Mouse (Mus musculus) spleen, adult 2 months (tissue): ENCODE results near the gene Olfr1413. TPM values are rescaled to one million over a fixed set of nuclear protein-coding genes. Genes with fewer than 3 reads are reported as not detected.

Experiments used
- DNase-seq, 2 experiments: peaks; one replicate each; pipeline versions ENCODE4 v3.0.0 to v3.0.0-alpha.2; 2012 to 2021; ENCODE audit warnings: low spot score in 2 of 2, low read depth in 1 of 2
- H3K27ac ChIP-seq: fragments of 200-500 bp; 2 replicates; pipeline ENCODE4 v1.5.1; 2012; ENCODE audit warnings: low read length, inconsistent platforms; ENCODE audit not compliant: insufficient read depth
- H3K27me3 ChIP-seq: fragments of 200-500 bp; 2 replicates; pipeline ENCODE4 v1.6.1; 2012; ENCODE audit warnings: mild to moderate bottlenecking, moderate library complexity, low read length, inconsistent platforms; ENCODE audit not compliant: control insufficient read depth, insufficient read depth
- H3K36me3 ChIP-seq: fragments of 200-500 bp; 2 replicates; pipeline ENCODE4 v1.6.1; 2012; ENCODE audit warnings: mild to moderate bottlenecking, low read length, inconsistent platforms; ENCODE audit not compliant: control insufficient read depth, insufficient read depth
- H3K4me1 ChIP-seq: fragments of 200-500 bp; 2 replicates; pipeline ENCODE4 v1.6.1; 2011; ENCODE audit warnings: inconsistent platforms; ENCODE audit not compliant: control insufficient read depth, insufficient read depth, insufficient read length
- H3K4me3 ChIP-seq: fragments of 200-500 bp; 2 replicates; pipeline ENCODE4 v1.5.1; 2011; ENCODE audit warnings: mild to moderate bottlenecking, inconsistent platforms; ENCODE audit not compliant: insufficient read depth, insufficient read length; ENCODE audit errors: extremely low read depth
- CTCF ChIP-seq: fragments of 200-500 bp; IDR thresholded peaks from 2 replicates; pipeline ENCODE4 v1.5.1; 2011; ENCODE audit warnings: mild to moderate bottlenecking, inconsistent platforms; ENCODE audit not compliant: insufficient read depth, insufficient read length, insufficient replicate concordance; ENCODE audit errors: extremely low read depth
- POLR2A ChIP-seq: fragments of 200-500 bp; IDR thresholded peaks from 2 replicates; pipeline ENCODE4 v1.6.1; 2011; ENCODE audit warnings: low read depth, low read length, inconsistent platforms
- WGBS: fragments of 180-500 bp; shearing (Covaris S2); methylation state at CpG from one replicate; pipeline ENCODE4 v1.1.7; 2018; 5-methylcytosine and 5-hydroxymethylcytosine counted together
- polyA plus RNA-seq: library from polyadenylated mRNA; depleted of rRNA; stranded (reverse); fragments of >200 nt; gene quantifications from 2 replicates; pipeline ENCODE4 v1.2.3, GENCODE M21; 2012; rRNA removed

Olfr1413 gene
- polyA plus RNA-seq: not detected in 2 replicates

DNA sequence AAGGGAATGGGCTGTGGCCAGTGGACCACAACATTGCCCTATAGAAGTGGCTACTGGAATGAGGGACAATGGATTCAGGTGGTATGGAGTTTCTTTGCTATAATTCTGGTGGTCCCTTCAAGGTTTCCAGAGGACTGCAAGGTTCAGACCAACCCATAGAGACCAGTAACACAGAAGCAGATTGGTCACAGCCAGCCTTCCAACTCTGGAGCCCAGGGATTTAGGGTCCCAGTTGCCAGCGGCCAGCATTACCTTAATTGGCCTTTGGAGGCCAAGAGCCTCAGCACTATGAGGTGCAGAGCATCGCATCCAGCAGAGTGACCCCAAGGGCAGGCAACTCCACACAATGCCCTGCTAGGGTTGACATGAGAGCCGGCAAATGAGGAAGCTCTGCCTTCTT lies at the start of gene Olfr1413:
Gene Olfr1413 (plus strand): TSS at position 301 of the 400 bp plus-strand sequence.
- DNase-seq: no peak
- WGBS: 89% methylated on average over 3 of the region's 3 CpGs
- no peak for TF ChIP-seq CTCF
- TF ChIP-seq POLR2A: no peak

DNA sequence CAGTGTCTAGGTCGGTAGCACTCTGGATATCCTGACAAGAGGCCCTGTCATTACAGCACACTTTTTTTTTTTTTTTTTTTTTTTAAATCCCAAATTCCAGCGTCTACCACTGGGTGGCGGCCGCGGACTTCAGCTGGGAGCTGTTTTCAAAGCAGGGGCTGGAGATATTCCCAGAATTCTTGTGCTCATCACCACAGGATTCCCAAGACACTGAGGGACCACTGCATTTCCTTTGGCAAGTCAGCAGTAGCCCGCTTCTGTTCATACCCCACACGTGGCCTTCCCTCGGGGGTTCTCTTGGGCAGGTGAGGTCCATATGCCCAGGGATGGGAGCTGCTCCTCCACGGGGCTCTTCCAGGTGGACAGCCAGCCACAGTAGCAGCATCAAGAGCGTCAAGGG lies 49.7 kb upstream of the Olfr1413 start:
- Histone ChIP-seq H3K36me3 (no peaks in the 10 kb centered on the region), H3K27ac (no peak overlapping the region), H3K4me3 (no peak overlapping the region), H3K27me3 (no peaks in the 10 kb centered on the region), H3K4me1 (no peaks in the 10 kb centered on the region)
- TF ChIP-seq POLR2A (no peak), CTCF (no peak)
- DNase-seq: no peak
- WGBS: 12% methylated on average over 10 of the region's 10 CpGs

More for the DNA sequence above, at the start of gene Olfr1413:
- no peaks in the 10 kb centered on the region for H3K4me1 ChIP-seq
- no peaks in the 10 kb centered on the region for H3K27me3 ChIP-seq
- no peak within 1 kb of the TSS for H3K27ac ChIP-seq
- H3K36me3 ChIP-seq: no peaks in the 10 kb centered on the region
- no peak within 1 kb of the TSS for H3K4me3 ChIP-seq

DNA sequence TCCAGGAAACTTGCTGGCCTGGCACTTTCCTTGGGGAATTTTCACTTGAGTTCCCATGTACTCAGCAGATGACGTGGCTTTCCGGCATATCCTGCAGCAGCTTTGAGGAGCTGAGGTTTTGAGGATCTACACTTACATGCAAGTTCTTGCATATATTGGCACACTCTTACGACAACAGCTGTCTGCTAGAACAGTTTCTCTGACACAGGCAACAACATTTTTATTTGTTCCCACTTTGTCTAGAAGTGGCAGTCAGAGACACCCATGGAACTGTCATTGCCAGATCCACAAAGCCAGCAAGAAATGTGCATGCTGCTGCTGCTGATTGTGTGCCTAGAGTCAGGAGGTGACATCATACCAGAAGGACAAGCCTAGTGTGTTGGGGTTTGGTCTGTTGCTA lies 47.4 kb upstream of the Olfr1413 start:
- no peak for DNase-seq
- Histone ChIP-seq H3K27me3 (no peaks in the 10 kb centered on the region), H3K4me1 (no peaks in the 10 kb centered on the region), H3K27ac (no peak overlapping the region), H3K36me3 (no peaks in the 10 kb centered on the region), H3K4me3 (no peak overlapping the region)
- TF ChIP-seq POLR2A: no peak
- TF ChIP-seq CTCF: no peak
- WGBS: 91% methylated on average over 3 of the region's 3 CpGs

DNA sequence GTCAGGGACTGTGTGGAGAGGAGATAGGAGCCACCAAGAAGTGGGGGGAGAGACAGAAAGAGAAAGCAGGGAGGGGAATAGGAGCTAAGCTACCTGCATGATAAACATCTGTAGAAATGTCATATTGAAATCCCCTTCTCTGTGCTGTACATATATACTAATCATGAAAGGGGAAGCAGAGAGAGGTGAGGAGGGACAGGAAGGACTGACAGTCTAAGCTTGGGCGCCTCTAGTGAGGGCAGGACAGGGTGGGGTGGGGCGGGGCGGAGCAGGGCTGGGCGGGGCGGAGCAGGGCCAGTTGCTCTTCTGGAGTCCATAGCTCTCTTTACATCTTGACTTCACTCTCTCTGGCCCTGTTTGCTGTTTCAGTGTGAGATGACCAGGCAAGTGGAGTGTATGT lies 34.1 kb upstream of the Olfr1413 start:
- 36% methylated on average over 5 of the region's 5 CpGs for WGBS
- no peak overlapping the region for H3K27ac ChIP-seq
- TF ChIP-seq POLR2A (no peak), CTCF (no peak)
- H3K4me3 ChIP-seq: no peak overlapping the region
- H3K27me3 ChIP-seq: no peaks in the 10 kb centered on the region; the same call in 1 of the 2 replicates
- no peaks in the 10 kb centered on the region for H3K4me1 ChIP-seq
- H3K36me3 ChIP-seq: no peaks in the 10 kb centered on the region
- no peak for DNase-seq

DNA sequence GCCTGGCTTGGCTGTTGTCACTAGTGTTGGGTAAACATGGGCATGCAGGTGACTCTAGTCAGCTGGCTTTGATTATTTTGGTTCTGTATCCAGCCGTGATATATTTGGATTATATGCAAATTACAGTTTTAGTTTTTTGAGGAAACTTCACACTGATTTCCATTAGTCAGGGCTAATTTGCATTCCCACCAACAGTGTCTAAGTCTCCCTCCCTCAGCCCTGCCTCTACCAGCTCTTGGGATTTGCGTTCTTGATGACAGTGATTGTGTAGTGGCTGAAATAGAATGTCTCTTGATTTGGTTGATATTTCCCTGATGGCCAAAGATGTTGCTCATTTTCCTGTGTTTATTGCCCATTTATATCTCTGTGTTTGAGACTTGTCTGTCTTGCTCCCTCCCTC lies 32.1 kb upstream of the Olfr1413 start:
- no peak overlapping the region for H3K4me3 ChIP-seq
- 38% methylated on average over 2 of the region's 2 CpGs for WGBS
- no peaks in the 10 kb centered on the region; the same call in 1 of the 2 replicates for H3K27me3 ChIP-seq

DNA sequence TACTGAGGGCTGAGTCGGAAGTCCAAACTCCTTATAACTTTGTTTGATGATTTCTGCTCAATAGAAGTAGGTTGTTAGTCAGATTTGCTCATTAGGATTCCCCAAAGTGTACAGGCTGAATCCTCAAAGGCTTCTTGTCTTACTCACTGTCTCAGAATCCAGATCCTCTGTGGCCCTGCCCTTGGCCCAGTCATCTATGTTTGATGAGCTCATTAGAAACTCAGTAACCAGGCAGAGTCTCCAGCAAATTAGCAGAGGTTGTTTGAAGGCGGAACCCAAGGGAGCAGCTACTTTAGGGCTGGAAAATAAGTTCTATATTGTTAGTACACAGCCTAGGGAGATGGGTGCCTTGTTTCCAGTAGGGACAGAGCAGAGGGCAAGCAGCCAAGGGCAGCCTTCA lies 25.2 kb upstream of the Olfr1413 start:
- no peak for DNase-seq
- WGBS: 80% methylated on average over 2 of the region's 2 CpGs
- Histone ChIP-seq H3K36me3 (no peaks in the 10 kb centered on the region), H3K27me3 (no peaks in the 10 kb centered on the region), H3K27ac (no peak overlapping the region), H3K4me1 (no peaks in the 10 kb centered on the region), H3K4me3 (no peak overlapping the region)
- TF ChIP-seq CTCF: no peak
- no peak for TF ChIP-seq POLR2A

More for the DNA sequence above, 32.1 kb upstream of the Olfr1413 start:
- Histone ChIP-seq H3K4me1 (no peaks in the 10 kb centered on the region), H3K36me3 (no peaks in the 10 kb centered on the region), H3K27ac (no peak overlapping the region)
- TF ChIP-seq CTCF (no peak), POLR2A (no peak)
- DNase-seq: no peak

DNA sequence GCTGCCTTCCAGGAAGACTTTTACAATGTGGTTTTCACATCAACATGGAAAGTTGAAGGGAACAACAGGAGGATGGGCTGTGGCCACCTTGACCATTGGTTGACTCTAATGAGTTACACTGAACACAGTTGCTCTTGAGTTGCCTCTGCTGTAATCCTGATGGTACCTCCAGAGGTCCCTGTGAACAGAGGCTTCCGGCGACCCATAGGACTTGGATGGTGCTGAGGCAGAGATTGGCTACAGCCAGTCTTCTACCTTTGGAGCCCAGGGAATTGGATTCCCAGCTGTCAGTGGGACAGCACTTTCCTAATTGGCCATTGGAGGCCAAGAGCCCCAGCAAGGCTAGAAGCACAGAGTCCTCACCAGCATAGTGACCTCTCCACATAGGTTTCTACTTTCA lies 14.4 kb downstream of the Olfr1413 start, which contains the start of gene Olfr1412:
Gene Olfr1412 (plus strand): TSS at position 301 of the 400 bp plus-strand sequence.
- no peaks in the 10 kb centered on the region for H3K4me1 ChIP-seq
- TF ChIP-seq CTCF (no peak), POLR2A (no peak)
- DNase-seq: no peak
- H3K36me3 ChIP-seq: no peaks in the 10 kb centered on the region
- H3K27ac ChIP-seq: no peak within 1 kb of the TSS
- H3K27me3 ChIP-seq: no peaks in the 10 kb centered on the region
- 89% methylated on average over 2 of the region's 2 CpGs for WGBS
- H3K4me3 ChIP-seq: no peak within 1 kb of the TSS
